Mouse (Mus musculus): ENCODE data around the gene Dnaaf2. TPM values are rescaled to one million over a fixed set of nuclear protein-coding genes. Genes with fewer than 3 reads are reported as not detected.
A peak's percentile ranks its signal among the peaks of the same experiment; 100 is the strongest.
"Not testable (repeated sequence)": the region's sequence is repeated elsewhere in the genome, so short reads cannot be mapped to it uniquely, and the experiment has no call there.

The Dnaaf2 gene
- total RNA-seq, 2 experiments from 2014 or later, result 1.4 to 10.9 TPM

- peak; percentile 95 for ATAC-seq (replicated peaks; ENCODE audit: low FRiP score, poor library complexity, severe bottlenecking)
Observed at GRCm38 (mm10) chr12:69168461-69169106, 29.6 kb downstream of the Dnaaf2 start, which contains the start of gene Lrr1. Lrr1 (plus strand) TSS chr12:69168814.

GRCm38 (mm10) chr12:69167656-69168460, 30.4 kb downstream of the Dnaaf2 start:
- ATAC-seq (replicated peaks; ENCODE audit: low FRiP score, poor library complexity, severe bottlenecking), result 0 out of 2 replicates have a peak, but pooled peaks have one; percentile 4

- not testable (repeated sequence) for ATAC-seq (replicated peaks; ENCODE audit: low FRiP score, poor library complexity, severe bottlenecking)
Observed at GRCm38 (mm10) chr12:69166861-69167581, 31.2 kb downstream of the Dnaaf2 start.

- ATAC-seq (replicated peaks; ENCODE audit: low FRiP score, poor library complexity, severe bottlenecking), result no peak
Observed at GRCm38 (mm10) chr12:69164904-69165303, 33.3 kb downstream of the Dnaaf2 start.

- ATAC-seq (replicated peaks; ENCODE audit: low FRiP score, poor library complexity, severe bottlenecking), result not testable (repeated sequence)
Observed at GRCm38 (mm10) chr12:69163586-69163985, 34.6 kb downstream of the Dnaaf2 start.

GRCm38 (mm10) chr12:69160677-69161076, 37.6 kb downstream of the Dnaaf2 start:
- not testable (repeated sequence) for ATAC-seq (replicated peaks; ENCODE audit: low FRiP score, poor library complexity, severe bottlenecking)

GRCm38 (mm10) chr12:69159578-69159940, 38.7 kb downstream of the Dnaaf2 start:
- peak; percentile 49 for ATAC-seq (replicated peaks; ENCODE audit: low FRiP score, poor library complexity, severe bottlenecking)

GRCm38 (mm10) chr12:69158765-69159577, 39.3 kb downstream of the Dnaaf2 start, which contains the start of gene Rps29:
Rps29 (minus strand) TSS chr12:69159186.
- ATAC-seq (replicated peaks; ENCODE audit: low FRiP score, poor library complexity, severe bottlenecking), result peak; percentile 94

GRCm38 (mm10) chr12:69158366-69158764, 39.9 kb downstream of the Dnaaf2 start:
- no peak for ATAC-seq (replicated peaks; ENCODE audit: low FRiP score, poor library complexity, severe bottlenecking)

- ATAC-seq (replicated peaks; ENCODE audit: low FRiP score, poor library complexity, severe bottlenecking), result peak; percentile 70
Observed at GRCm38 (mm10) chr12:69157107-69157506, 41.1 kb downstream of the Dnaaf2 start.

- no peak for ATAC-seq (replicated peaks; ENCODE audit: low FRiP score, poor library complexity, severe bottlenecking)
Observed at GRCm38 (mm10) chr12:69156436-69156835, 41.8 kb downstream of the Dnaaf2 start.

- ATAC-seq (replicated peaks; ENCODE audit: low FRiP score, poor library complexity, severe bottlenecking), result no peak
Observed at GRCm38 (mm10) chr12:69155923-69156322, 42.3 kb downstream of the Dnaaf2 start.

- no peak for ATAC-seq (replicated peaks; ENCODE audit: low FRiP score, poor library complexity, severe bottlenecking)
Observed at GRCm38 (mm10) chr12:69150049-69150448, 48.2 kb downstream of the Dnaaf2 start.

GRCm38 (mm10) chr12:69147166-69147735, 51.0 kb downstream of the Dnaaf2 start:
- ATAC-seq (replicated peaks; ENCODE audit: low FRiP score, poor library complexity, severe bottlenecking), result no peak

- no peak for ATAC-seq (replicated peaks; ENCODE audit: low FRiP score, poor library complexity, severe bottlenecking)
Observed at GRCm38 (mm10) chr12:69143460-69143859, 54.8 kb downstream of the Dnaaf2 start.

GRCm38 (mm10) chr12:69139841-69140240, 58.4 kb downstream of the Dnaaf2 start:
- ATAC-seq (replicated peaks; ENCODE audit: low FRiP score, poor library complexity, severe bottlenecking), result no peak

- no peak for ATAC-seq (replicated peaks; ENCODE audit: low FRiP score, poor library complexity, severe bottlenecking)
Observed at GRCm38 (mm10) chr12:69139201-69139600, 59.0 kb downstream of the Dnaaf2 start.

Data from erythroid progenitor cell, adult 5-6 weeks (primary cell).